Mouse (Mus musculus): ENCODE measurements around the gene Eef1b2. TPM values are rescaled to one million over a fixed set of nuclear protein-coding genes. Genes with fewer than 3 reads are reported as not detected.
A peak's percentile ranks its signal among the peaks of the same experiment; 100 is the strongest.
"Not testable (repeated sequence)": the region's sequence is repeated elsewhere in the genome, so short reads cannot be mapped to it uniquely, and the experiment has no call there.

Gene Eef1b2
- 1,000 to 10,000 TPM; 1,216 to 1,318 TPM for polyA plus RNA-seq (2017; shearing (Covaris generic))

DNA sequence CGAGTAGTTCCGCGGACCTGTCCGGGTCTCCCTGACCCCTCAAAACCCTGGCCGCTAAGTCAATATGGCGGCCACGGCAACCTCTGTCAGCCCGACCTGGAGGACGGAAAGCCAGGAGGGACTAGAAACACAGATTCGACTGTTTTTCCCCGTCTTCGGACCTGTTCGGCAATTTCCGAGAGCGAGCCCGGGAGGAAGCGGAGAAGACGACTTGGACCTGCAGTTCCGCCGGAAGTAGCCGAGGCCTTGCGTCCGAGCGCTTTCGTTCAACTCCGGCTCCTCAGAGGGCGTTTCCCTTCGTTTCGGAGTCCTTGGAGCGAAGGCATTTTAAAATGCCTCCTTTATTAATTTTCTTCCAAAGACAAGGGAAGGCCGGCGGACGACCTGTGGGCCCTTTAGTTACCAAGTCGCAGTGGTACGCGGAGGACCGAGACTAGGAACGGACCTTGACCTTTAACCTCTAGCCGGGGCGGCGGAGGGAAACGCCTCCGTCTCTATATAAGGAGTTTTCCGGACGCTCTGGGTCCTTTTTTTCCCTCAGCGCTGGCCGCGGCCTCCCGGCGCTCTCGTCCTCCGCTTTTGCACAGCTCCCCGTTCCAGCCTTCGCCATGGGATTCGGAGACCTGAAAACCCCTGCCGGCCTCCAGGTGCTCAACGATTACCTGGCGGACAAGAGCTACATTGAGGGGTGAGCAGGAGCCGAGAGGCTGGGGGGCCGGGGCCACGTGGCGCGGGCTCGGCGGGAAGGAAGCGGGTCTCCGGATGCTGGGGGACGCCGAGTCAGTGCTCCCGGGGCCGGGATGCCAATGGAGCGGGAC, at the start of gene Eef1b2, which contains the start of gene Ndufs1:
Gene Eef1b2, plus strand, starts transcription at position 222 of the 818 bp plus-strand sequence.
Gene Ndufs1, minus strand, starts transcription at position 230 of the 818 bp plus-strand sequence.
- peak; percentile 80 for ATAC-seq

DNA sequence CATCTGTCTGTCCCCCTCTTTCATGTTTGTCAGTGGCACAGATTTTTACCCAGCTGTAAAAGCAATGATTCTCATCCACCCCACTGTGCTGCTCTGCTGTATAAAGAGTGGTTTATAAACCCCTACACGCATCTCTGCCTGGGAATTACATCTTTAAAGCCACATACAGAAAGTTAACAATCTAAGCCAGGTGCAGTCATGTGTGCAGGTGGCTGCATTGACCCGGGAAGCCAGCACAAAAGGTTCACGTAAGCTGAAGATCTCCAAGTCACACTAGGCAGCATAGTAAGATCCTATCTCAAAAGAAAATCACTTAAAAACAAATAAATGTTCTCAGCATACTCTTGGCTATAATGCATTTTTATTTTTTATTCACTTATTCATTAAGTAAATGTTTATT, 47.4 kb upstream of the Eef1b2 start:
- ATAC-seq = no peak

DNA sequence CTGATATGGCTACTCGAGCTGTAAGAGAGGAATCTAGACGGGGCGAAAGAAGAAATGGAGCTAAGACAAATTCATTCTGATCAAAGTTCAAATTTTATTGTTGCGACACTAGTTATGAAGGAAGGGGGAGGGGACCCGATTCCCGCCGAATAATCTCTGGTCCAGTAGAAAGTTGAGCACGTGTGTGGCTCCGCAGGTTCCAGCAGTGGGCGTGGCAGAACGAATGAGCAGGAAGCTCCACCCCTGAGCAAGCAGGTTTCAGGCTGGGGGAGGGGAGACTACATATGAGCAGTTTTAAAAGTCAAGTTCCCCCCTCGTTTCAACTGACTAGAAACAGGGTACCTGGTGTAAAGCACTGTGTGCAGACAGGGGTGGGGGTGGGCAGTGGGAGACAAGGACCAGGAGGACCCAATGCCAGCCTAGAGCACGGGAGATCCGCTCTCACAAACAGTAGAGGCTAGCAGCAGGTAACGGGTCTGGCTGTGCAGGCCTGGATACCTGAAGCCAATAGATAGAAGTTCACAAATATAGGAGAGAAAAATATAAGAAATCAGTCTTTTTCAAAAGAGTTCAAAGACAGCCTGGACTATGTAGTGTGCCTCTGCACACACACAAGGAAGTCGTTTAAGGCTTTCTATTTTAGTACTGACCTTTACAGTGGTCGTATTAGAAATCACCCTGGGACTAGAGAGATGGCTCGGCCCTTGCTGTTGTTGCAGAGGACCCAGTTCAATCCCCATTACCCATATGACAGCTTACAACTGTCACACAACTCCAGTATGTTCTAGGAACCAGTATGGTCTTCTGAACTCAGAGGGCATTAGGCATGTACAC, 46.6 kb upstream of the Eef1b2 start:
- peak; percentile 41 for ATAC-seq

DNA sequence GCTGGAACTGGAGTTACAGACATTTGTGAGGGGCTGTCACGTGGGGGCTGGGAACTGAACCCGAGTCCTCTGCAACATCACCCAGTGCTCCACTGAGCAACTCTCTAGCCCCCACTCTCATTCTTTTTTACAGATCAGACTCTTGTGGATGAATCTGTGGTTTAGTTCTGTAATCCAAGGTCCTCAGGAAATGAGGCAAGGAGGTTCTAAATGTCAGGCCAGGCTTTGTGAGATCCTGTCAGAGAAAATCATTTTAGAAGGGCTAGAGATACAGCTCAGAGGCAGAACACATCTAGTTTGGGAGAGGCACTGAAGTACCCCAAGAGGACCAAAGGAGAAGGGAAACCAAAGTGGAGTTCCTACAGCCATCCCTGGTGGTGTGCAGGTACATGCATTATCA, 45.7 kb upstream of the Eef1b2 start:
- ATAC-seq = no peak

DNA sequence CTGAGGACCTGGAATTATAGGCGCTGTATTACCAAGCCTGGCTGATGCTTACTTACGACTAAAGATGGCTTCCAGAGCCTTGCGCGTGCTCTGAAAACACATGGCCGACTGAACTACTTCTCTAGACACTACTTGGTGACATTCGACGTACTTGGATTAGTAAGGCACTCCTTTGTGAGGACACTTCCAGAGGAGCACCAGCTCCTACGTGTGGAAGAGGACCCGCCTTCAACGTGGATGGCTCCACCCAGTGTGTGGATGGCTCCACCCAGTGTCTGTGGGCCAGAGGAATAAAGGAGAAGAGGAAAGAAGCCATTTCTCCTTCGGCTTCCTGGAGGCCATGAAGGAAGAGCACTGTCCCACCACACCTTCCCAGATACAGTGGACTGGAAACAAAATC, 44.9 kb upstream of the Eef1b2 start:
- no peak for ATAC-seq

DNA sequence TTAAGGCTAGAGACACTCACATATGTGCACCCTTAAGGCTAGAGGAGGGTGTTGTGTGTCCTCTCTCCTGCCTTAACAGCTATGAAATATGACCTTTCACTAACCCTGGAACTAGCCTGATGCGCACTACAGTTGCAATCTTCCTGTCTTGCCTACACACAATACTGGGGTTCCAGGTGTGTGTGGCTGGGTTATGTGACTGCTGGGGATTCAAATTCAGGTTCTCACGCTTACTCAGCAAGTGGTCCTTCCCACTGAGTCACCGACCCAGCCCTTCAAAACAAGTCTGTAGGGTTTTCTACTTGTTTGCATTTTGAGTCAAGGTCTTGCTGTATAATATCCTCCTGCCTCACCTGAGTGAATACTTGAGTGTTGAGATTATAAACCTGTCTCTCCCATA, 42.1 kb upstream of the Eef1b2 start:
- no peak for ATAC-seq

DNA sequence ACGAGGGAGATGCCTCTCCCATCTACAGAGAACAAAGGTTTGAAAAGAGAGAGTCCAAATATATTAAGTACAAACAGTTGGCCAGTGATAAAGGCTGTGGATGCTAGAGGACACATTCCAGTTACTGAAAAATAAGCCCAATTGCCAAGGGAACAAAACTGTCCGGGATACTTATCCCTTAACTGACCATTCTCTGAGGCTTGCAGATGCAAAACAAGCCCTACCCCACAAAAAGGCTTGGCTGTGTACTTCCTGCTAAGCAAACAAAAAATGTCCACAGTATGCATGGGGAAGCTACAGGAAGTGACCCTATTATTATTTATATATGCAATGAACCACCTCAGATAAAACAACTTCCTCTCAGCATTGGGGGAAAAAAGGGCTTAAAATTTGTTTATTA, 38.7 kb upstream of the Eef1b2 start:
- no peak for ATAC-seq

DNA sequence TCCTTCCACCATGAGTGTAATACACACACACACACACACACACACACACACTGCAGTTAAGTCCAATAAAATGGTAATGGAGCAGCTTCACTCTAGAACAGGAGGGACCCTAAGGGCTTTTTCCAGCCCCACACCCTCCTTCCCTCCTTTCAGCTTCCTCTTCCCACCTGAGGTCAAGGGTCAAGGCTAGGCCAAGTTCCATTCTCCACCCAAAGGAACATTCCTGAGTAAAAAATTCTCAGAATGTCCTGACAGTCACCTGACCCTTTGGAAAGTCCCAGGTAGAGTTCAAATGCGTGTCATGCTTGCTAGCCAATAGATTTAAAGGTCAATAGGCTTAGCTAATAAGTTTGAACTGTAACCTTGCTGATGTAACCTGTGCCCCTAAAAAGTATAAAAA, 38.0 kb upstream of the Eef1b2 start:
- ATAC-seq = not testable (repeated sequence)

DNA sequence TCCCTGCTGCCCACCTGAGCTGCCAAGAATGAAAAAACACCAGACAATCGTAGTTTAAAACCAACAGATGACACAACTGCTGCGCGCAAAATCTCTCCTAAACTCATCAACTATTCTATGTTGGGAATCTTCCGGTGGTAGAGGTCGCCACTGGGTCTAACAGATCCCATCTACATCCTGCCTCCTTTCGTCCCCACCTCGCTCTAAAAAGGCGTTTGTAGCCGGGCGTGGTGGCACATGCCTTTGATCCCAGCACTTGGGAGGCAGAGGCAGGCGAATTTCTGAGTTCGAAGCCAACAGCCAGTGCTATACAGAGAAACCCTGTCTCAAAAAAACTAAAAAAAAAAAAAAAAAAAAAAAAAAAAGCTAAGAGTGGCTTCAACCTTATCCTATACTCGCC, 36.4 kb upstream of the Eef1b2 start:
- ATAC-seq = no peak

DNA sequence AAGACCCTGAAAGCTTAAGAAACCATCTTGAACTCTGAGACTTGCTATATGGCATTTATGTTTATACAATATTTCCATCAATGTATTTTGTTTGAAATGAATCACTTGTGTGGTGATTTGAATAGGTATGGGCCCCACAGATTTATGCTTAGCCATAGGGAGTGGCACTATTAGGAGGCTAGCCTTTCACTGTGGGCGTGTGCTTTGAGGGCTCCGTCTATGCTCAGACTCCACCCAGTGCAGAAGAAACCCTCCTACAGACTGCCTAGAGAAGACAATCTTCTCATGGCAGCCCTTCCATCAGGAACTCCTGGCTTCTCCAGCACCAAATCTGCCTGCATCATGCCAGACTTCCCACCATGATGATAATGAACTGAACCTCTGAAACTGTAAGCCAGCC, 8.0 kb upstream of the Eef1b2 start:
- no peak for ATAC-seq

DNA sequence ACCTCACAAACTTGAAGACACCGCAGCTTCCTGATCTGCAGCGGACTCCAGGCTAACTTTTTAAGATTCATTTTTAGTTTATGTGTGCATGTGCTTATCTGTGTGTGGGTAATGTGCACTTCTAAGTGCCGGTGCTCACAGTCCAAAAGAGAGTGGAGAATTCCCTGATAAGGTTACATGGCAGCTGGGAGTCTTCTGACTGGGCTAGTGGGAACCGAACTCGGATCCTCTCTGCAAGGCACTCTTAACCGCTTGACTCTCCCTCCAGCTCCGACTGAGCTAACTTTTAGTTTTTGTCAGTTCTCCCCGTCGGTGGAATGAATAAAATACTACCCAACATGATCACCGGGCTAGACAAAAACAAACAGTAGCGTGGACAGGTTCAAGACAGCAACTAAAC, 772 bp upstream of the Eef1b2 start:
- ATAC-seq = no peak

DNA sequence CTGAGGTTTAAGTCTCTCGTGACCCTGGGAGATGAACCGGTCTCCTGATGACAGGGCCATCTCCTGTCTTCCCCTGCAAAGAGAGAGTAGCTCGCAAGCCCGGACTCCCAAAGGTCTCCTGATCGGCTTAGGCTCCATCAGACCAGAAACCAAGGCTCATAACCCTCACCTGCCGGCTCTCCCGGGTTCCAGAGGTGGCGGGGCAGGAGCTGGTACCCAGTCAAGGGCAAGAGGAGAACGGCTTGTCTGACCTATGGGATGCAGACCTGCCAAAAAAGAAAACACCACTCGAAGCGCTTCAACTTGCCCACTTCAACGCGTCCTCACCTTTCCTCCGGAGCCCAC, 394 bp upstream of the Eef1b2 start:
- ATAC-seq = peak; percentile 13

DNA sequence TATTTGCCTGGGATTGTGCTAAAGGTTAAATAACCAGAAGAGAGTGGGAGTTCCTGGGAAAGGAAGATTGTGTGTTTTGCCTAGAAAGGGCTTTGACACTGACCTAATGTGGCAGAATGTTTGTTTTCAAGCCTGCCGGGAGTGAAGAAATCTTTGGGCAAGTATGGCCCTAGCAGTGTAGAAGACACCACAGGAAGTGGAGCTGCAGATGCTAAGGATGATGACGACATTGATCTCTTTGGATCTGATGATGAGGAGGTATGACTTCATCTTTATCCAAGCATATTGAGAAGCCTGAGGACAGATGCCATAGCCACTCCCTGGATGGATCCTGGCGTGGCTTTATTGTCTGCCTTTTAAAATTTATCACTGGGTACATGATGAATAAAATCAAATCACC, 1.7 kb downstream of the Eef1b2 start:
- no peak for ATAC-seq

DNA sequence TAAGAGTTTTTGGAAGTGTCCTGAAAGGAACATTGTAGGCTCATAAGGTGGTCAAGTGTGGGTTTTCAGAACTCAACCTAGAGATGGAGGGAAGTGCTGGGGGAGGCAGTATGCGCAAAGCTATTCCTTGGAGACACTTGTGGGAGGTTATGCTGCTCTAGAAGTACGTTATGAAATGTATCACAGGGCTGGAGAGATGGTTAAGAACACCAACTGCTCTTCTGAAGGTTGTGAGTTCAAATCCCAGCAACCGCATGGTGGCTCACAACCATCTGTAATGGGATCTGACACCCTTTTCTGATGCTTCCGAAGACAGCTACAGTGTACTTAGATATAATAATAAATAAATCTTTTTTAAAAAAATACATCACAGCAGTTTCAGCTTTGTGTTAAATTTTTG, 3.5 kb downstream of the Eef1b2 start:
- ATAC-seq = no peak

DNA sequence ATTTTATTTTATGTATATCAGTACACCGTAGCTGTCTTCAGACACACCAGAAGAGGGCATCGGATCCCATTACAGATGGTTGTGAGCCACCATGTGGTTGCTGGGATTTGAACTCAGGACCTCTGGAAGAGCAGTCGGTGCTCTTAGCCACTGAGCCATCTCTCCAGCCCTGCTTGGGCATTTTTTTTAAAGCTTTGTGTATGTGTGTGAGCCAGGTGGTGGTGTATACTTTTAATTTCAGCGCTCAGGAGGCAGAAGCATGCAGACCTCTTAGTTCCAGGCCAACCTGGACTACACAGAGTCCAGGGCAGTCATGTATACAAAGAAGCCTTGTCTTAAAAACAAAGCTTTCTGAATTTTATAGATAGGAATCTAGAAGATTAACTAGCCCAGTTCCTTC, 4.0 kb downstream of the Eef1b2 start:
- ATAC-seq = not testable (repeated sequence)

DNA sequence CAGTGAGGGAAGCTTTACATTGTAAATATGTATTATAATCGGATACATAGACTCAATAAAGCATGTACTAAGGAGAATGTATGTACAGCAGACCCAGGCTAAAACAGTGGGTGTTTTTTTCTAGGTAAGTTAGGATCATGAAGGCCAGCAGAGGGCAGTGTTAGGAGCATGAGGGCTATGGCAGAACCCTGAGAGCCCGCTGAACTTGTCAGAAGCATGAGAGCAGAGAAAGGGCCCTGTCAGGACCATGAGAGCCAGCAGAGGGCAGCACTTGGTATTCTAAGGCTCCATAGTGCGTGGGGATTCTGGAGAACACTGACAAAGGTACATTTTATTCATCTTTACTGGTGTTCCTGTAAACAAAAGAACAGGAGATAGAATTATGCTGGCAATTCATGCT, 4.4 kb downstream of the Eef1b2 start:
- peak; percentile 71 for ATAC-seq

DNA sequence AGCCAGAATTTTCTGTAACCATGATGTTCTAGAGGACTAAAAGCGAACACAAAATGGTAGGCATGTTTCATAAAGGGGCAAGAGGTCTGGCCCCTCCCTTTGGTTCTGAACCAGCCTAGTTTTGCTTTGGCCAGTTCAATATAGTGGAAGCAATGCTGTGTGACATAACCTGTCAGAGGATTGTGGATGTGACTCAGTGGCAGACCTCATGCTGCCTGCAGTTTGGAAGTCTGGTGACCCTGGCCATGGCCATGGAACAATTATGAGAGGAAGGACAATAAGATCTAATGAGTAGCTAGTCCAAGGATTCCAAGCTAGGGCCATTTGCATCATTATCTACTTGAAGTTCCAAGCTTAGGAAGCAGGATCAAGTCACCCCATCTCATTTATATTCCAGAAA, 4.9 kb downstream of the Eef1b2 start:
- no peak for ATAC-seq

DNA sequence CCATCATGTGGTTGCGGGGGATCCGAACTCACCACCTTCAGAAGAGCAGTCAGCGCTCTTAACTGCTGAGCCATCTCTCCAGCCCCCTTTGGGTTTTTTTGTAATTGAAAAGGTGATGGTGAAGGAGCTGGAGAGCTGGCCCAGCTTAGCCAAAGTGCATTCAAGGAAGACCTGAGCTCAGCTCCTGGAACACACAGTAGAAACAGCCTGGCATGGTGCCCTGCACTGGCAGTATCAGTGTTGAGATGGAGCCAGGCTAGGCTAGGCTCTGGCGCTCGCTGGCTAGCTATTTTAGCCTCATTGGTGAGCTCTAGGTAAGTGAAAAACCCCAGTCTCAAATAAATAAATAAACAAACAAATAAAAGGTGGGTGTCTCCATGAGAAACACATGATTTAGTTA, 5.6 kb downstream of the Eef1b2 start:
- ATAC-seq = no peak

DNA sequence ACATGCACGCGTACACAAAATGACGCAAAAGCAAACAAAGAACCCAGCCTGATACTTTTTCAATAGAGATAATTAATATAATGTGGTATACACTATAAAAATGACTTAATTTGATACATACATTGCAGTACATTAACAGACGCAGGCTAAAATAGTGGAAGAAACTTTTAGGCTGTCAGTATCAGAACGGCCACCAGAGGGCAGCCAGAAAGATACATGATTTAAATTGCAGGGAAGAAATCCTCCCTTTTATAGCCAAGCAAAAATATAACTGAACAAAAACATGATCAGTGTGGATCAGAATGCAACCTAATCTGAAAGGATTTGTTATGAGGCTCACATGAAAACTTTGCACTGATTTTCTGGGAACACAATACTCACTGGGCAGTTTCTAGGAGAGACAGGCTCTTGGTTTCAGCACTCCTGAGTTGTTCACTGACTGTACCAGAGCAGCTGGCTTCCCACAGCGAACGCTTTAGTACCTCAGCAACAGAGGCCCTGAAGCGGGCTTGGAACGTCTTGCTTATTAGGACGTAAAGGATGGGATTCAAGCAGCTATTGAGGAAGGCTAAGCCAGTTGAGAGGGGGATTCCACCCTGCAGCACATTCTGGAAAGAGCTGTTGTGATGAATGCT, 6.1 kb downstream of the Eef1b2 start:
- ATAC-seq = no peak

DNA sequence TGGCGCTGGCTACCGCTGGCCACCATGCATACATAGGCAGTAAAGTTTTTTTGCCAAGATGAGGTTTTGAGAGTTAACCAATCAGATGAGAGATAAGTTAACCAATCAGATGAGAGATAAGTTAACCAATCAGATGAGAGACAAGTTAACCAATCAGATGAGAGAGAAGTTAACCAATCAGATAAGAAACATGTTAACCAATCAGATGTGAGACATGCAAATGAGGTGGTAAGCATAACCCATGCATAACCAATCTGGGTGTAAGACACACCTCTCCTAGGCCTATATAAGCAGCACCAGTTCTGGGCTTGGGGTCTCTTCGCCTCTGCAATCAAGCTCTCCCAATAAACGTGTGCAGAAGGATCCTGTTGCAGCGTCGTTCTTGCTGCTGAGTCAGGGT, 8.8 kb downstream of the Eef1b2 start:
- not testable (repeated sequence) for ATAC-seq

DNA sequence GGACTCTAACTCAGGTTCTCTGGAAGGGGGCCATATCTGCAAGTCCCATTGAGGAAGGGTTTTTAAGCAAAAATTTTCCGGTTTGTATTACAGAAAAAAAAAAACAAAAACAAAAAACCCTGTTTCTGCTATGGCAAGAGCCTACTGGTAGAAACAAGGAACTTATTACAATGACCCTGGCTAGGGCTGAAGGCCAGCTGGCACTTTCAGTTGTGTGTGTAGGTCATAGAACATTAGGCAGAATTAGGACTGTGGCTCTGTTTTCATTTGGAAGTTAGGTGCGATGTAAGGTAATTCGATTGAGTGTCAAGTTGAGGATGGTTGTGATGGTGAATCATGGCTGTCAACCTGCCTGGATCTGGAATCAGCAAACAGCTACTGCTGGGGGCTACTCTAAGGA, 11.9 kb downstream of the Eef1b2 start:
- ATAC-seq = no peak

DNA sequence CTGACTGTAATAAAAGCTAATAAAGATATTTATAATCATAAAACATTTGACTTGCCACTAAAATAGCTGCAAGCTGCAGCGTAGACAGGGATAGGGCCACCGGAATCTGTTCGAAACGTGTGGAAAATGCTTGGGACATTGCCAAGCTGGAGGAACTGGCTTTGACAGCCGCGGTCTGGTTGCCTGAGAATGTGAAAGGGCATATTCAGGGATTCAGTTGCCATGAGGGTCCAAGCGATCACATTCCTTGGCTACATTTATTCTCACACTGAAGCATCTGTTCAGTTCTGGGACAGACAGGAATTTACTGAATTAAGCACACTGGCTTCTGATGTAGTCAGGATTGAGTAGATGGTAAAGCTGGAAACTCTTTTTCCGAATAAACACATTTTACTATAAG, 14.2 kb downstream of the Eef1b2 start:
- ATAC-seq = no peak

DNA sequence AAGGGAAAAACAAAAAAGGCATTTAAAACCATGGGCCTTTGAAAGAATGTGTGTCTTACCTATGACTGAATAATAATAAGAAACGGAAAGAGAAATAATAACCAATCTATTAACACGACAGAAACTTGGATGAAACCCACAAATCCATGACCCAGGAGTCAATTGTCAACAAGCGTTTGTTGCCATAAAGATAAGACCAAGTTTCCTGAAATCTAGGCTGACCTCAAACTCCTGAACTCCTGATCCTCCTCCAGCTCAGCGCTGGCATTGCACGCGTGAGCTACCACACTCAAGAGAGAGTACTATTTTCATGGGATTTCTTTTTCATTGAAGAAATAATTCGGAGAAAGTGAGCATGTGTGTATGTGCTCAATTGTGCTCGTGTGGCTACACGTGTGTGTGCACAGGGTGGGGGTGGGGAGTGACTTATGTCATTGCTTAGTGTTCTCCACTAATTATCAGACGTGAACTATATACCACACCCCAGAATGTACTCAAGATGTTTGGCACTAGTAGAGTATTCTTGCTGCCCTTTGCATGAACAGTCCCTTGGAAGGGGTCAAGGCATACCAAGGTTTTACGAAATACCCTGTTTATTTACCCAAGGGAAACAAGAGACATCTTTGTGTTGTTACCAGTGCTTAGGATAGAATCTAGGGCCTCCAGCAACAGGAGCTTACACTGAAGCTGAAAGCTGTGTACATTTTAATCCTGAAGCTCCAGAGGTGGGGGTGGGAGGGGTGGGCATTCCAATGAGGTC, 15.9 kb downstream of the Eef1b2 start:
- no peak for ATAC-seq
